Mouse (Mus musculus): ENCODE measurements at regions not wholly inside any gene's neighbourhood (a gene's known extent, or its start where the extent isn't known, plus 50 kb on each side); places are given as distances from the start of the nearest gene placed in this dataset.
"Not testable (repeated sequence)": the region's sequence is repeated elsewhere in the genome, so short reads cannot be mapped to it uniquely, and the experiment has no call there.

GRCm38 (mm10) chr10:38704762-38705130 lies 116.8 kb downstream of the Rfpl4b start:
- 64% methylated on average over 1 of the region's 1 CpGs for WGBS
- not testable (repeated sequence) for H3K9ac ChIP-seq

DNA sequence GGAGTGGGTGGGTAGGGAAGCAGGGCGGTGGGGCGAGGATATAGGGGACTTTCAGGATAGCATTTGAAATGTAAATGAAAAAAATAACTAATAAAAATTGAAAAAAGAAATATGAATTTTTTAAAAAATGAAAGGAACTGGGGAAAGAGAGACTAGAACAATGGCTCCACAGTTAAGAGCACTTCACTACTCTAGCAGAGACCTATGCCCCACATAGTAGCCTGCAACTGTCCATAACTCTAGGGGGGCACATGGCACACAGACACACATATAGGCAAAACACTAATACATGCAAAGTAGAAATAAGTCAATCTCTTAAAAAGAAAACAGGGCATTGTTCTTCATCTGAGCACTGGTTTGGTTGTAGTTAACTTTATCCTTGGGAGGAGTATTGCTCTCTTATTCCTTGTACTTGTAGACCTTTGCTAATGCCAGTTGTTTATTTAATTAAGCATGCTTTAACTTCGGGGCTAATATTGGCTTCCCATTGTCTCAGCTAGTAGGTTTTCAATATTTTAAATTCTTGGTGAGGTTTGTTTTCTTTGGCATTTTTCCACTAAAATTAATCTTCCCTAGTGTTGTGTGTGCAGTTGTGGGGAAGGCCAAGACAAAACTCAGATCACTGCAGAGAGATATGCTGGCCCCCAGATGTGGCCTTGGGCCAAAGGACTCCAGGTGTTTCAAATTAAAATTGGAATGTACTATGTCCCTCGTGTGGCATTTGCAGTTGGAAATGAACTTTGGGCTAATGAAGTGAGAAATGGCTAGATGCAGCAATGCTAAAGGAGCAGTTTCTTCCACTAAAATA lies 117.4 kb downstream of the Rfpl4b start:
- Histone ChIP-seq H3K9ac (no peak overlapping the region), H3K27me3 (replicated peaks) (no peaks in the 10 kb centered on the region), H3K36me3 (no peaks in the 10 kb centered on the region), H3K4me3 (replicated peaks) (no peak overlapping the region), H3K27ac (no peak overlapping the region), H3K4me2 (replicated peaks) (no peak overlapping the region), H3K4me1 (replicated peaks) (no peaks in the 10 kb centered on the region), H3K9me3 (no peaks in the 10 kb centered on the region)
- 67% methylated on average over 4 of the region's 4 CpGs for WGBS
- no peak for ATAC-seq

More at GRCm38 (mm10) chr10:38704762-38705130, 116.8 kb downstream of the Rfpl4b start:
- not testable (repeated sequence) for H3K4me3 ChIP-seq (replicated peaks); H3K4me1 ChIP-seq (replicated peaks); H3K27ac ChIP-seq; H3K36me3 ChIP-seq; H3K4me2 ChIP-seq (replicated peaks); ATAC-seq; H3K27me3 ChIP-seq (replicated peaks); H3K9me3 ChIP-seq

DNA sequence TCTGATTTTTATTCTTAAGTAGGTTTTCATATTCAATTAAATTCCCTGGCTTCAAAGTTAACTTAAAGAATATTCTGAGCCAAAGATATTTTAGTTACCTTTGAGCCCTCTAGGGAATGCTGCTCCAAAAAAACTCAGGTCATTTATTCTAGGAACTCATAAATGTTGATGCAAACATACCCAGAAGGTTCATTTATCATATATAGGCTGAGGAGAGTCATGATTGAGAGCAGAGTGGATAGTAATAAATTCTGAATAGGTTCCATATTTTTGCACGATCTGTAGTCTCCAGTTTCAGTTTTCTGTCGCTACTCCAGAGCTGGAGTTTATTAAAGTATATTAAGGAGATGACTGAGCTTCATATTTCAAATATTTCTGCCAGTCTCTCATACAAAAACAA lies 144.1 kb downstream of the Rfpl4b start:
- H3K4me2 ChIP-seq (replicated peaks) = no peak overlapping the region
- no peak overlapping the region for H3K27ac ChIP-seq
- no peaks in the 10 kb centered on the region for H3K4me1 ChIP-seq (replicated peaks)
- whole genome bisulfite sequencing = 58% methylated on average over 2 of the region's 2 CpGs
- no peak overlapping the region for H3K4me3 ChIP-seq (replicated peaks)
- ATAC-seq = no peak
- H3K36me3 ChIP-seq = no peaks in the 10 kb centered on the region
- no peaks in the 10 kb centered on the region for H3K9me3 ChIP-seq
- H3K9ac ChIP-seq = no peak overlapping the region
- H3K27me3 ChIP-seq (replicated peaks) = no peaks in the 10 kb centered on the region

DNA sequence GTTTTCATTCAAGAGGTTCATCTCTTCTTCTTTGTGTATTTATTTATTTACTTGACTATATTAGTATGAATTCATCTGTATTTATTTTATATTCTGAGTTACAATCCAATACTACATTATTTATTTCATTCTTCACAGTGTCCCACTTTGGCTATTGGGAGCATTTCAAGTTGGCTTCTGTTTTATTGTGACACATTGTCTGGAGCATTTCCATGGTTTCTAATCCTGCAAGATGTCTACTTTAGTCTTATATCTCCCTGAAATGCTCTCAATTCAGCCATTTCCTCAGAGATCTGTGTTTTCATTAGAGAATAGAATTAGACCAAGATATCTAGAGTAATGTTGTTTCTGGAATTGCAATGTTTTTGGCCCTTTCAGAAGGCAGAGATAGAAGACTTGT lies 153.0 kb downstream of the Rfpl4b start:
- no peaks in the 10 kb centered on the region for H3K27me3 ChIP-seq (replicated peaks)
- H3K36me3 ChIP-seq = no peaks in the 10 kb centered on the region
- H3K4me2 ChIP-seq (replicated peaks) = no peak overlapping the region
- no peak for ATAC-seq
- H3K4me1 ChIP-seq (replicated peaks) = no peaks in the 10 kb centered on the region
- no peaks in the 10 kb centered on the region for H3K9me3 ChIP-seq
- no peak overlapping the region for H3K9ac ChIP-seq
- no peak overlapping the region for H3K27ac ChIP-seq
- H3K4me3 ChIP-seq (replicated peaks) = no peak overlapping the region

DNA sequence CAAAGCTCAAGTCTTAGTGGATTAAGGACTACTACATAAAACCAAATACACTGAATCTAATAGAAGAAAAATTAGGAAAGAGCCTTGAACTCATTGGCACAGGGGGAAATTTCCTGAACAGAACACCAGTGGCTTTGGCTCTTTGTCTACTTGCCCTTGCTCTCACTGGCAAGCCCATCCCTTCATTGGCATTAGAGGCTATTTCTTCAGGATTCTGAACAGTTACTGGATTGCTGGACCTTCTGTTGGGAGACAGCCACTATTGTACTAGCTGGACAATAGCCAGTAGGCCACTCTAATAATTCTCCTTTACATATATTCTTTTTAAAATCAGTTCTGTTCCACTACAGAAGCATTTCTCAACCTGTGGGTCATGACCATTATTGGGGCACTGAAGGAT lies 153.7 kb downstream of the Rfpl4b start:
- no peaks in the 10 kb centered on the region for H3K27me3 ChIP-seq (replicated peaks)
- H3K4me1 ChIP-seq (replicated peaks) = no peaks in the 10 kb centered on the region
- H3K4me2 ChIP-seq (replicated peaks) = no peak overlapping the region
- H3K4me3 ChIP-seq (replicated peaks) = no peak overlapping the region
- no peak overlapping the region for H3K9ac ChIP-seq
- H3K27ac ChIP-seq = no peak overlapping the region
- no peaks in the 10 kb centered on the region for H3K9me3 ChIP-seq
- ATAC-seq = no peak
- no peaks in the 10 kb centered on the region for H3K36me3 ChIP-seq

DNA sequence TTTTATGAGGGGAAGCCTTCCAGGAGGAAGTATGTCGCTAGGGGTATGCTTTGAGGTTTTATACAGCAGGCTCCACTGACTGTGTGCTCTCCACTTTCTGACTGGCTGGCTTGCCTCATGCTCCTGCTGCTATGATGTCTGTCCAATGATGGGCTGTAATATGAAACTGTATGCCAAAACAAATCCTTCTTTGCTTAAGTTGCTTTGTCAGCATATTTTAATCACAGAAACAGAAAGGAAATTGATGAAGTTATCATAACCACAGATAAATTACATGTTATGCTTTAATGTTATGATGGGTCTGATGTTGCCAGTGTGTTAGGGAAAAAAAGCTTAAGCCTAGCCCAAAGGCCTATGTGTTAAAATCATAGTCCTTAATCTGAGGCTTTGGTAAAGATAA lies 185.9 kb downstream of the Rfpl4b start:
- Histone ChIP-seq H3K27me3 (replicated peaks) (no peaks in the 10 kb centered on the region), H3K9me3 (no peaks in the 10 kb centered on the region), H3K27ac (no peak overlapping the region), H3K9ac (no peak overlapping the region), H3K36me3 (no peaks in the 10 kb centered on the region), H3K4me1 (replicated peaks) (no peaks in the 10 kb centered on the region), H3K4me2 (replicated peaks) (no peak overlapping the region), H3K4me3 (replicated peaks) (no peak overlapping the region)
- no peak for ATAC-seq
- 66% methylated on average over 1 of the region's 1 CpGs for WGBS

- no peak overlapping the region for H3K4me3 ChIP-seq (replicated peaks)
- H3K4me2 ChIP-seq (replicated peaks) = no peak overlapping the region
- no peaks in the 10 kb centered on the region for H3K36me3 ChIP-seq
- no peaks in the 10 kb centered on the region for H3K27me3 ChIP-seq (replicated peaks)
- no peak overlapping the region for H3K27ac ChIP-seq
- no peaks in the 10 kb centered on the region for H3K9me3 ChIP-seq
- WGBS = 52% methylated on average over 4 of the region's 4 CpGs
- no peak overlapping the region for H3K9ac ChIP-seq
- no peak for ATAC-seq
- no peaks in the 10 kb centered on the region for H3K4me1 ChIP-seq (replicated peaks)
Measured at GRCm38 (mm10) chr10:38629907-38630505, 191.6 kb downstream of the Rfpl4b start.

GRCm38 (mm10) chr10:38623399-38623798 lies 198.2 kb downstream of the Rfpl4b start:
- no peaks in the 10 kb centered on the region for H3K36me3 ChIP-seq
- H3K9ac ChIP-seq = no peak overlapping the region
- no peak overlapping the region for H3K4me3 ChIP-seq (replicated peaks)
- no peak overlapping the region for H3K27ac ChIP-seq
- no peaks in the 10 kb centered on the region for H3K9me3 ChIP-seq
- H3K4me1 ChIP-seq (replicated peaks) = no peaks in the 10 kb centered on the region
- ATAC-seq = no peak
- no peaks in the 10 kb centered on the region for H3K27me3 ChIP-seq (replicated peaks)
- H3K4me2 ChIP-seq (replicated peaks) = no peak overlapping the region
- WGBS = 95% methylated on average over 1 of the region's 1 CpGs

DNA sequence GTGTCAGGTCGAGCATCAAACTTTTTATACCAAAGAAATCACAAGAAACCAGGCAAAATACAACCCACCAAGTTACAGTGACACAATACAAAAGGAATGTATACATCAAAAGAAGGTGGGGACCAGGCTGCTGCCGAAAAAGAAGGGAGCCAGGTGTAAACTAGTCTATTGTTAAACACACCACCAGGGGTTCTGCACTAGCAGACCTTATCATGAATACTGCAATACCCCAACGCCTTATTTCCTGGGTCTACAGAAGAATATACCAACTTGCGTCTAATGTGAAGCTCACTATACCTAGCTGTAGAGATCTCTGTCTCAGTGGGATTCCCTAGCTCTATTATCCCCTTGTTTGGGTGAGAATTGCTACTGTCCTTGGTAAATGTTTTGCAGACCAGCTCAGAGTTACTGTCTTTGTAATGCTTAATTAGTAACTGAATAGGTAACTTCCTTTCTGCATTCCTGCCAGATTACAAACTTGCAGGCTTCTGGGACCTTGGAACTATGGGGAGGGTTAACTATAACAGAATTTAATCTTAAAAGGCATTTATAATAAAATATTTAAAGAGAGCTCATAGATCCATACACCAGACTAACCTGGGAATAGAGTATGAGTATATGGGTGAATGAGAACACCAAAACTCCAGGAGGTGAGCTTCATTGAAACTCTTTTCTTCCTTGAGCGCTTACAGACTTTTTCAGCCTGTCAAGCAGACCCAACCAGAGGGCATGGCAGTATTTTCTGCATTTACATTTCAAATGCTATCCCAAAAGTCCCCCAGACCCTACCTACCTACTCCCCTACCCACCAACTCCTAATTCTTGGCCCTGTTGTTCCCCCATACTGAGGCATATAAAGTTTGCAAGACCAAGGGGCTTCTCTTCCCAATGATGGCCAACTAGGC lies 211.7 kb downstream of the Rfpl4b start:
- Histone ChIP-seq H3K4me2 (replicated peaks) (no peak overlapping the region), H3K36me3 (no peaks in the 10 kb centered on the region), H3K9me3 (no peaks in the 10 kb centered on the region), H3K4me3 (replicated peaks) (no peak overlapping the region), H3K27me3 (replicated peaks) (no peaks in the 10 kb centered on the region), H3K4me1 (replicated peaks) (no peaks in the 10 kb centered on the region), H3K9ac (no peak overlapping the region), H3K27ac (no peak overlapping the region)
- WGBS = 73% methylated on average over 5 of the region's 5 CpGs
- no peak for ATAC-seq

GRCm38 (mm10) chr10:38586061-38586460 lies 235.5 kb downstream of the Rfpl4b start:
- H3K27ac ChIP-seq = no peak overlapping the region
- H3K36me3 ChIP-seq = no peaks in the 10 kb centered on the region
- H3K27me3 ChIP-seq (replicated peaks) = no peaks in the 10 kb centered on the region
- H3K9me3 ChIP-seq = no peaks in the 10 kb centered on the region
- no peaks in the 10 kb centered on the region for H3K4me1 ChIP-seq (replicated peaks)
- H3K4me3 ChIP-seq (replicated peaks) = no peak overlapping the region
- ATAC-seq = no peak
- WGBS = 71% methylated on average over 2 of the region's 2 CpGs
- H3K4me2 ChIP-seq (replicated peaks) = no peak overlapping the region
- no peak overlapping the region for H3K9ac ChIP-seq

DNA sequence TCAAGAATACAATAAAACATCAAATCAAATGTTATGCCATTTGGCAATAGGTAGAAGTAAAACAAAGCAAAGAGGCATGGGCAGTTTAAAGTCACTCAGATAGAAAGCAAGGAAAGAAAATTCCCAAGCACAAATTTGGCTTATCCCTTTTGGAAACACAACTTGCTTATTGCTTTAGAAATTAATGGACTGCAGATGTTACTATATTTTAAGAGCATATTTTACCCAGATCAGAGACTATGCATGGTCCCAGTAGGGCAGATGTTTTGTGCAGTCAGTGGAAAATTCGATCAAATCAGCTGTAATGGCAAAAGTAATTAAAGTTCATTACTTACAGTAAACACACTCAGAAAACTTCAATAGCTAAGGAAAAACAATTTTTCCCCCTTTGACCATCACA lies 245.9 kb downstream of the Rfpl4b start:
- no peak for ATAC-seq
- 63% methylated on average over 1 of the region's 1 CpGs for WGBS
- Histone ChIP-seq H3K36me3 (no peaks in the 10 kb centered on the region), H3K9me3 (no peaks in the 10 kb centered on the region), H3K9ac (no peak overlapping the region), H3K27me3 (replicated peaks) (no peaks in the 10 kb centered on the region), H3K4me1 (replicated peaks) (no peaks in the 10 kb centered on the region), H3K4me3 (replicated peaks) (no peak overlapping the region), H3K4me2 (replicated peaks) (no peak overlapping the region), H3K27ac (no peak overlapping the region)

DNA sequence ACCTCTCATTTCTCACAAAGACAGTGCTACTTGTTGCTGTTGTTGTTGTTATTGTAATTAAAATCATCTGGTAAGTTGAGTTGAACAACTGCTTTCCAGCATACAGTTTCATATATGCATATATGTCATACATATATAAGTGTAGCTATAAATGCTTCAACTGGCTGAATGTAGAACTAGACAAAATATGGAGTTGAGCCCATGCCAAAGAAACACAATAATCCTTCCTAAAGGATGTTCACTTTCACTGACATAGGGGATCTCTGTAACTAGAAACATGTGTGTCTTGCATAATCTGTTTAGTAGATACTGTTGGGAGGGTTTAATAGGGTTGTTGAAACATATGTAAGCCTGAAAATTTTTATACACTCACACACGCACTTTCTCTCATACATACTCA lies 247.9 kb downstream of the Rfpl4b start:
- Histone ChIP-seq H3K4me3 (replicated peaks) (no peak overlapping the region), H3K9me3 (no peaks in the 10 kb centered on the region), H3K27ac (no peak overlapping the region), H3K27me3 (replicated peaks) (no peaks in the 10 kb centered on the region), H3K4me1 (replicated peaks) (no peaks in the 10 kb centered on the region), H3K9ac (no peak overlapping the region), H3K4me2 (replicated peaks) (no peak overlapping the region), H3K36me3 (no peaks in the 10 kb centered on the region)
- 67% methylated on average over 1 of the region's 1 CpGs for WGBS
- no peak for ATAC-seq

Measured in intestine, embryonic 15.5 days (tissue).